Mouse (Mus musculus) kidney, embryonic 15.5 days (tissue): ENCODE results near the gene Slc25a33. TPM values are rescaled to one million over a fixed set of nuclear protein-coding genes. Genes with fewer than 3 reads are reported as not detected.
"Not testable (repeated sequence)": the region's sequence is repeated elsewhere in the genome, so short reads cannot be mapped to it uniquely, and the experiment has no call there.

ENCODE experiments used
- ATAC-seq: fragments of 200-750 bp; cut with Nextera tagmentation; replicated peaks from 2 replicates; pipeline ENCODE4 v1.8.0; 2017; ENCODE audit warnings: moderate TSS enrichment; ENCODE audit not compliant: low FRiP score
- H3K27ac ChIP-seq: fragments of 300-500 bp; sonication (generic); 2 replicates; pipeline ENCODE4 v1.5.1; 2015; ENCODE audit warnings: mild to moderate bottlenecking, inconsistent platforms
- H3K27me3 ChIP-seq: fragments of 300-500 bp; sonication (generic); 2 replicates; pipeline ENCODE4 v1.6.1; 2015; ENCODE audit warnings: inconsistent platforms
- H3K36me3 ChIP-seq: fragments of 300-500 bp; sonication (generic); 2 replicates; pipeline ENCODE4 v1.6.1; 2015; ENCODE audit warnings: inconsistent platforms
- H3K4me1 ChIP-seq: fragments of 300-500 bp; sonication (generic); 2 replicates; pipeline ENCODE4 v1.6.1; 2015; ENCODE audit warnings: inconsistent platforms
- H3K4me2 ChIP-seq: fragments of 300-500 bp; sonication (generic); 2 replicates; pipeline ENCODE4 v1.6.1; 2015; ENCODE audit warnings: moderate library complexity, mild to moderate bottlenecking, inconsistent platforms
- H3K4me3 ChIP-seq: fragments of 300-500 bp; sonication (generic); replicated peaks from 2 replicates; pipeline ENCODE4 v1.5.1; 2015; ENCODE audit warnings: mild to moderate bottlenecking, inconsistent platforms
- H3K9ac ChIP-seq: fragments of 300-500 bp; sonication (generic); 2 replicates; pipeline ENCODE4 v1.6.1; 2015; ENCODE audit warnings: mild to moderate bottlenecking, inconsistent platforms
- H3K9me3 ChIP-seq: fragments of 300-500 bp; sonication (generic); replicated peaks from 2 replicates; pipeline ENCODE4 v1.6.1; 2016; ENCODE audit warnings: inconsistent platforms
- WGBS: fragments of 180-500 bp; shearing (Covaris S2); methylation state at CpG from one replicate; pipeline ENCODE4 v1.1.7; 2015; ENCODE audit warnings: mixed read lengths; 5-methylcytosine and 5-hydroxymethylcytosine counted together
- polyA plus RNA-seq: library from polyadenylated mRNA; unstranded; fragments of >200 nt; fragmentation: Nextera tagmentation; extraction: Ambion mirVana; gene quantifications from 2 replicates; pipeline ENCODE4 v1.2.1, GENCODE M21; 2015

Slc25a33 gene
- 14.2 and 16.0 TPM in 2 replicates for polyA plus RNA-seq

GRCm38 (mm10) chr4:149774094-149774470 is at the start of gene Slc25a33:
Slc25a33 (minus strand) TSS chr4:149774277.
- Histone ChIP-seq H3K4me3 (peak within 1 kb of the TSS; percentile 79), H3K27ac (peak within 1 kb of the TSS; percentile 90), H3K9me3 (no peaks in the 10 kb centered on the region), H3K4me2 (peak within 1 kb of the TSS; percentile 95), H3K27me3 (no peaks in the 10 kb centered on the region), H3K36me3 (no peaks in the 10 kb centered on the region), H3K9ac (peak within 1 kb of the TSS; percentile 85), H3K4me1 (peaks cover 33% of the 10 kb centered on the region)
- 0% methylated on average over 50 of the region's 51 CpGs for WGBS
- ATAC-seq, result peak; percentile 97

- no peak for ATAC-seq
- Histone ChIP-seq H3K4me3 (no peak overlapping the region), H3K9me3 (0 out of 2 replicates have a peak, but pooled peaks cover 4% of the 10 kb centered on the region), H3K27me3 (no peaks in the 10 kb centered on the region), H3K4me1 (peaks cover 22% of the 10 kb centered on the region), H3K36me3 (no peaks in the 10 kb centered on the region), H3K27ac (no peak overlapping the region), H3K4me2 (peak overlapping the region; percentile 20), H3K9ac (no peak overlapping the region)
- 60% methylated on average over 7 of the region's 7 CpGs for WGBS
These were observed 48.6 kb upstream of the Slc25a33 start for GRCm38 (mm10) chr4:149822586-149823196.

- 37% methylated on average over 9 of the region's 9 CpGs for WGBS
- H3K27me3 ChIP-seq, result no peaks in the 10 kb centered on the region
- no peak overlapping the region for H3K9ac ChIP-seq
- ATAC-seq, result peak; percentile 34
- H3K9me3 ChIP-seq, result 0 out of 2 replicates have a peak, but pooled peaks cover 4% of the 10 kb centered on the region
- H3K4me1 ChIP-seq, result peaks cover 22% of the 10 kb centered on the region
- no peaks in the 10 kb centered on the region for H3K36me3 ChIP-seq
- H3K27ac ChIP-seq, result no peak overlapping the region
- peak overlapping the region; percentile 20 for H3K4me2 ChIP-seq
- no peak overlapping the region for H3K4me3 ChIP-seq
These were observed 48.0 kb upstream of the Slc25a33 start for GRCm38 (mm10) chr4:149822126-149822525.

- ATAC-seq, result 0 out of 2 replicates have a peak, but pooled peaks have one; percentile 20
- no peaks in the 10 kb centered on the region for H3K9me3 ChIP-seq
- H3K4me2 ChIP-seq, result no peak overlapping the region
- no peak overlapping the region for H3K9ac ChIP-seq
- H3K4me1 ChIP-seq, result peaks cover 22% of the 10 kb centered on the region
- no peak overlapping the region for H3K27ac ChIP-seq
- H3K4me3 ChIP-seq, result no peak overlapping the region
- H3K36me3 ChIP-seq, result no peaks in the 10 kb centered on the region
- H3K27me3 ChIP-seq, result no peaks in the 10 kb centered on the region
- 30% methylated on average over 6 of the region's 6 CpGs for WGBS
These were observed 46.5 kb upstream of the Slc25a33 start for GRCm38 (mm10) chr4:149820569-149820968.

- Histone ChIP-seq H3K4me1 (peaks cover 22% of the 10 kb centered on the region), H3K27me3 (no peaks in the 10 kb centered on the region), H3K4me2 (no peak overlapping the region), H3K9ac (no peak overlapping the region), H3K4me3 (no peak overlapping the region), H3K9me3 (no peaks in the 10 kb centered on the region), H3K27ac (no peak overlapping the region), H3K36me3 (no peaks in the 10 kb centered on the region)
- ATAC-seq, result no peak
- 61% methylated on average over 3 of the region's 3 CpGs for WGBS
These were observed 45.1 kb upstream of the Slc25a33 start for GRCm38 (mm10) chr4:149819195-149819594.

GRCm38 (mm10) chr4:149816598-149816997 is 42.5 kb upstream of the Slc25a33 start:
- 85% methylated on average over 9 of the region's 9 CpGs for WGBS
- H3K36me3 ChIP-seq, result no peaks in the 10 kb centered on the region
- no peak overlapping the region for H3K4me2 ChIP-seq
- no peak for ATAC-seq
- H3K27ac ChIP-seq, result no peak overlapping the region
- peaks cover 20% of the 10 kb centered on the region for H3K4me1 ChIP-seq
- no peak overlapping the region for H3K9ac ChIP-seq
- no peaks in the 10 kb centered on the region for H3K9me3 ChIP-seq
- no peak overlapping the region for H3K4me3 ChIP-seq
- no peaks in the 10 kb centered on the region for H3K27me3 ChIP-seq

- ATAC-seq, result no peak
- no peak overlapping the region for H3K9ac ChIP-seq
- 94% methylated on average over 14 of the region's 14 CpGs for WGBS
These were observed 41.5 kb upstream of the Slc25a33 start for GRCm38 (mm10) chr4:149815586-149815985.

GRCm38 (mm10) chr4:149813409-149814184 is 39.5 kb upstream of the Slc25a33 start:
- Histone ChIP-seq H3K4me3 (no peak overlapping the region), H3K36me3 (no peaks in the 10 kb centered on the region), H3K9me3 (no peaks in the 10 kb centered on the region), H3K27ac (no peak overlapping the region), H3K9ac (no peak overlapping the region), H3K4me2 (no peak overlapping the region), H3K27me3 (peaks cover 21% of the 10 kb centered on the region), H3K4me1 (peaks cover 16% of the 10 kb centered on the region)
- 53% methylated on average over 14 of the region's 14 CpGs for WGBS
- ATAC-seq, result no peak

More at GRCm38 (mm10) chr4:149815586-149815985, 41.5 kb upstream of the Slc25a33 start:
- H3K36me3 ChIP-seq, result no peaks in the 10 kb centered on the region
- H3K4me2 ChIP-seq, result no peak overlapping the region
- peaks cover 2% of the 10 kb centered on the region for H3K27me3 ChIP-seq
- H3K27ac ChIP-seq, result no peak overlapping the region
- no peaks in the 10 kb centered on the region for H3K9me3 ChIP-seq
- H3K4me1 ChIP-seq, result peaks cover 13% of the 10 kb centered on the region
- H3K4me3 ChIP-seq, result no peak overlapping the region

GRCm38 (mm10) chr4:149810372-149810771 is 36.3 kb upstream of the Slc25a33 start:
- not testable (repeated sequence) for H3K9me3 ChIP-seq, H3K4me3 ChIP-seq, H3K4me2 ChIP-seq, H3K36me3 ChIP-seq, ATAC-seq, H3K9ac ChIP-seq, H3K27ac ChIP-seq
- Histone ChIP-seq H3K4me1 (peaks cover 26% of the 10 kb centered on the region), H3K27me3 (peaks cover 23% of the 10 kb centered on the region)

- H3K9ac ChIP-seq, result no peak overlapping the region
- WGBS, result 21% methylated on average over 11 of the region's 11 CpGs
- peaks cover 23% of the 10 kb centered on the region for H3K27me3 ChIP-seq
- H3K36me3 ChIP-seq, result no peaks in the 10 kb centered on the region
- 0 out of 2 replicates have a peak overlapping the region, but pooled peaks have one; percentile 10 for H3K4me2 ChIP-seq
- ATAC-seq, result peak; percentile 33; the same call in 1 of the 2 replicates
- no peak overlapping the region for H3K4me3 ChIP-seq
- peaks cover 23% of the 10 kb centered on the region for H3K4me1 ChIP-seq
- no peaks in the 10 kb centered on the region for H3K9me3 ChIP-seq
- H3K27ac ChIP-seq, result no peak overlapping the region
These were observed 34.6 kb upstream of the Slc25a33 start for GRCm38 (mm10) chr4:149808584-149809227.

GRCm38 (mm10) chr4:149808060-149808567 is 34.0 kb upstream of the Slc25a33 start:
- Histone ChIP-seq H3K4me2 (peak overlapping the region; percentile 10; the same call in 1 of the 2 replicates), H3K36me3 (no peaks in the 10 kb centered on the region), H3K4me3 (no peak overlapping the region), H3K9ac (no peak overlapping the region), H3K27me3 (peaks cover 23% of the 10 kb centered on the region), H3K4me1 (peaks cover 17% of the 10 kb centered on the region), H3K27ac (no peak overlapping the region), H3K9me3 (no peaks in the 10 kb centered on the region)
- ATAC-seq, result 0 out of 2 replicates have a peak, but pooled peaks have one; percentile 40
- WGBS, result 20% methylated on average over 14 of the region's 14 CpGs
